Mouse (Mus musculus) c-Kit-negative CD71-positive TER-119-positive erythroid progenitor cells, embryonic 14.5 days (primary cell): ENCODE results near the gene Dnajb6.
"Not testable (repeated sequence)": the region's sequence is repeated elsewhere in the genome, so short reads cannot be mapped to it uniquely, and the experiment has no call there.

Experiments used
- DNase-seq: peaks from one replicate; pipeline ENCODE4 v3.0.0-alpha.2; 2013; ENCODE audit warnings: low read depth, low spot score

Gene Dnajb6

GRCm38 (mm10) chr5:29735557-29736061 is at the start of gene Dnajb6, which contains the start of gene Gm5129:
Gene Dnajb6 (plus strand): TSS chr5:29735688.
Gene Gm5129 (minus strand): TSS chr5:29735936.
- peak; percentile 88 for DNase-seq

GRCm38 (mm10) chr5:29687671-29688070 is 47.8 kb upstream of the Dnajb6 start:
- peak; percentile 3 for DNase-seq

- no peak for DNase-seq
These were observed 47.1 kb upstream of the Dnajb6 start for GRCm38 (mm10) chr5:29688352-29688751.

- DNase-seq = no peak
These were observed 37.0 kb upstream of the Dnajb6 start for GRCm38 (mm10) chr5:29698493-29698892.

GRCm38 (mm10) chr5:29699520-29700202 is 35.8 kb upstream of the Dnajb6 start:
- DNase-seq = no peak

GRCm38 (mm10) chr5:29707241-29707640 is 28.2 kb upstream of the Dnajb6 start:
- DNase-seq = no peak

- DNase-seq = no peak
These were observed 27.2 kb upstream of the Dnajb6 start for GRCm38 (mm10) chr5:29708258-29708657.

- no peak for DNase-seq
These were observed 23.9 kb upstream of the Dnajb6 start for GRCm38 (mm10) chr5:29711631-29712030.

- no peak for DNase-seq
These were observed 22.6 kb upstream of the Dnajb6 start for GRCm38 (mm10) chr5:29712906-29713305.

- DNase-seq = no peak
These were observed 14.3 kb upstream of the Dnajb6 start for GRCm38 (mm10) chr5:29721159-29721558.

- DNase-seq = no peak
These were observed 10.1 kb upstream of the Dnajb6 start for GRCm38 (mm10) chr5:29725369-29725768.

- DNase-seq = not testable (repeated sequence)
These were observed 9.4 kb upstream of the Dnajb6 start for GRCm38 (mm10) chr5:29726070-29726469.

GRCm38 (mm10) chr5:29734831-29735510 is 517 bp upstream of the Dnajb6 start:
- DNase-seq = peak; percentile 5

- DNase-seq = peak; percentile 36
These were observed 799 bp downstream of the Dnajb6 start for GRCm38 (mm10) chr5:29736073-29736900.

GRCm38 (mm10) chr5:29736942-29737341 is 1.5 kb downstream of the Dnajb6 start:
- DNase-seq = peak; percentile 13

GRCm38 (mm10) chr5:29737471-29737870 is 2.0 kb downstream of the Dnajb6 start:
- no peak for DNase-seq

- no peak for DNase-seq
These were observed 2.6 kb downstream of the Dnajb6 start for GRCm38 (mm10) chr5:29738076-29738475.

GRCm38 (mm10) chr5:29740651-29741050 is 5.2 kb downstream of the Dnajb6 start:
- no peak for DNase-seq

GRCm38 (mm10) chr5:29741093-29741492 is 5.6 kb downstream of the Dnajb6 start:
- DNase-seq = no peak

GRCm38 (mm10) chr5:29747661-29748060 is 12.2 kb downstream of the Dnajb6 start:
- DNase-seq = no peak

- DNase-seq = no peak
These were observed 15.8 kb downstream of the Dnajb6 start for GRCm38 (mm10) chr5:29751306-29751705.

GRCm38 (mm10) chr5:29752894-29753293 is 17.4 kb downstream of the Dnajb6 start:
- DNase-seq = no peak
